8 mouse cellular contexts compared by ENCODE assay signal in genomic region chr13:100588646-100589045, GRCm38 (mm10). TPM values are rescaled to one million over a fixed set of nuclear protein-coding genes. Genes with fewer than 3 reads are reported as not detected.
DNase-seq lines count a peak whose midpoint lies in the region; ATAC-seq and TF ChIP-seq lines count a peak whose summit lies in the region.

No protein-coding gene starts in this region.

- no peaks in the 10 kb centered on the region for H3K9me3 ChIP-seq in heart, embryonic 12.5 days (replicated peaks)
- H3K9me3 ChIP-seq in neural tube, embryonic 13.5 days = no peaks in the 10 kb centered on the region
- H3K9me3 ChIP-seq in liver, embryonic 11.5 days (ENCODE audit: control insufficient read depth, low read length) = no peaks in the 10 kb centered on the region
- H3K9me3 ChIP-seq in stomach, postnatal 0 days (ENCODE audit: control insufficient read depth, low read length) = no peaks in the 10 kb centered on the region

- TF ChIP-seq POLR2A in heart, adult 2 months (IDR thresholded peaks at IDR 0.05; ENCODE audit: insufficient read depth, low read depth, low read length) = no peak

- no peaks in the 10 kb centered on the region for H3K79me2 ChIP-seq in heart, adult 2 months (replicated peaks; ENCODE audit: control insufficient read depth, insufficient read depth, low read length)

- H3K4me2 ChIP-seq in heart, embryonic 12.5 days = 0 out of 2 replicates have a peak overlapping the region, but pooled peaks have one; percentile 19
- H3K4me2 ChIP-seq in neural tube, embryonic 13.5 days = peak overlapping the region; percentile 41
- peak overlapping the region; percentile 38 for H3K4me2 ChIP-seq in liver, embryonic 11.5 days
- H3K4me2 ChIP-seq in stomach, postnatal 0 days (replicated peaks; ENCODE audit: low read depth) = no peak overlapping the region

- H3K4me3 ChIP-seq in heart, embryonic 12.5 days = peak overlapping the region; percentile 6; the same call in 1 of the 2 replicates
- H3K4me3 ChIP-seq in heart, adult 2 months = no peak overlapping the region
- H3K4me3 ChIP-seq in neural tube, embryonic 13.5 days = 0 out of 2 replicates have a peak overlapping the region, but pooled peaks have one; percentile 5
- H3K4me3 ChIP-seq in liver, embryonic 11.5 days (ENCODE audit: low read depth, low read length) = peak overlapping the region; percentile 31; the same call in 1 of the 2 replicates
- no peak overlapping the region for H3K4me3 ChIP-seq in stomach, postnatal 0 days (ENCODE audit: low read depth, low read length)

- intact Hi-C loops in heart, adult 2 months (cut with DNase I) = no loop called here
- intact Hi-C loops in heart, postnatal 10 days (cut with DNase I) = no loop called here

- no peak overlapping the region for H3K27ac ChIP-seq in heart, embryonic 12.5 days (ENCODE audit: poor library complexity, severe bottlenecking)
- no peak overlapping the region for H3K27ac ChIP-seq in heart, adult 2 months
- no peak overlapping the region for H3K27ac ChIP-seq in neural tube, embryonic 13.5 days (replicated peaks)
- H3K27ac ChIP-seq in liver, embryonic 11.5 days (ENCODE audit: low read depth, low read length) = no peak overlapping the region
- H3K27ac ChIP-seq in stomach, postnatal 0 days (replicated peaks) = no peak overlapping the region

- no peak for ATAC-seq in heart, embryonic 12.5 days (ENCODE audit: insufficient number of reproducible peaks, low FRiP score)
- ATAC-seq in neural tube, embryonic 13.5 days (ENCODE audit: low read depth) = peak; percentile 53; the same call in 1 of the 2 replicates
- 0 out of 2 replicates have a peak, but pooled peaks have one; percentile 36 for ATAC-seq in liver, embryonic 11.5 days (replicated peaks; ENCODE audit: low FRiP score)
- 0 out of 2 replicates have a peak, but pooled peaks have one; percentile 24 for ATAC-seq in stomach, postnatal 0 days (ENCODE audit: low FRiP score, low TSS enrichment)

- TF ChIP-seq CTCF in heart, adult 2 months (IDR thresholded peaks at IDR 0.05) = no peak
- TF ChIP-seq CTCF in stomach, postnatal 0 days (IDR thresholded peaks at IDR 0.05; ENCODE audit: low read depth) = no peak

- no peaks in the 10 kb centered on the region for H3K27me3 ChIP-seq in heart, embryonic 12.5 days (replicated peaks)
- no peaks in the 10 kb centered on the region for H3K27me3 ChIP-seq in heart, adult 2 months (ENCODE audit: control insufficient read depth, insufficient read depth, low read length)
- no peaks in the 10 kb centered on the region for H3K27me3 ChIP-seq in neural tube, embryonic 13.5 days
- no peaks in the 10 kb centered on the region for H3K27me3 ChIP-seq in liver, embryonic 11.5 days (replicated peaks; ENCODE audit: control insufficient read depth, insufficient read depth, low read length)
- no peaks in the 10 kb centered on the region for H3K27me3 ChIP-seq in stomach, postnatal 0 days (ENCODE audit: control insufficient read depth, insufficient read depth, low read length)

- 83% methylated on average over 12 of the region's 12 CpGs for WGBS in heart, embryonic 12.5 days
- WGBS in heart, adult 2 months = 78% methylated on average over 12 of the region's 12 CpGs
- WGBS in neural tube, embryonic 13.5 days = 87% methylated on average over 12 of the region's 12 CpGs
- 91% methylated on average over 11 of the region's 12 CpGs for WGBS in liver, embryonic 11.5 days
- WGBS in stomach, postnatal 0 days = 83% methylated on average over 11 of the region's 12 CpGs

- TF ChIP-seq EP300 in heart, adult 2 months (IDR thresholded peaks at IDR 0.05; ENCODE audit: insufficient read depth, low read depth, low read length) = no peak
- no peak for TF ChIP-seq EP300 in stomach, postnatal 0 days (optimal IDR thresholded peaks at IDR 0.05)

- no peaks in the 10 kb centered on the region for H3K36me3 ChIP-seq in heart, embryonic 12.5 days
- no peaks in the 10 kb centered on the region for H3K36me3 ChIP-seq in heart, adult 2 months (ENCODE audit: control insufficient read depth, insufficient read depth, low read length)
- H3K36me3 ChIP-seq in neural tube, embryonic 13.5 days = no peaks in the 10 kb centered on the region
- no peaks in the 10 kb centered on the region for H3K36me3 ChIP-seq in liver, embryonic 11.5 days (ENCODE audit: control insufficient read depth, insufficient read depth, low read length)
- no peaks in the 10 kb centered on the region for H3K36me3 ChIP-seq in stomach, postnatal 0 days (ENCODE audit: control insufficient read depth, insufficient read depth, low read length)

- H3K9ac ChIP-seq in heart, embryonic 12.5 days = 0 out of 2 replicates have a peak overlapping the region, but pooled peaks have one; percentile 35
- H3K9ac ChIP-seq in heart, adult 2 months (ENCODE audit: low read depth, low read length) = no peak overlapping the region
- no peak overlapping the region for H3K9ac ChIP-seq in neural tube, embryonic 13.5 days
- 0 out of 2 replicates have a peak overlapping the region, but pooled peaks have one; percentile 25 for H3K9ac ChIP-seq in liver, embryonic 11.5 days (ENCODE audit: low read depth, low read length)
- H3K9ac ChIP-seq in stomach, postnatal 0 days (ENCODE audit: low read length) = no peak overlapping the region

- no peaks in the 10 kb centered on the region for H3K4me1 ChIP-seq in heart, embryonic 12.5 days (replicated peaks)
- no peaks in the 10 kb centered on the region for H3K4me1 ChIP-seq in heart, adult 2 months (ENCODE audit: control insufficient read depth, insufficient read depth, low read length)
- no peaks in the 10 kb centered on the region for H3K4me1 ChIP-seq in neural tube, embryonic 13.5 days (replicated peaks)
- no peaks in the 10 kb centered on the region for H3K4me1 ChIP-seq in liver, embryonic 11.5 days (replicated peaks; ENCODE audit: control insufficient read depth, insufficient read depth, low read length)
- H3K4me1 ChIP-seq in stomach, postnatal 0 days (replicated peaks; ENCODE audit: control insufficient read depth, insufficient read depth) = no peaks in the 10 kb centered on the region

- DNase-seq in heart, adult 2 months = no peak
- DNase-seq in neural tube, embryonic 10.5 days (ENCODE audit: extremely low spot score, low spot score) = no peak
- no peak for DNase-seq in liver, embryonic 11.5 days (ENCODE audit: low spot score)
- no peak for DNase-seq in stomach, postnatal 0 days (ENCODE audit: low spot score)
- no peak for DNase-seq in MN1 (ENCODE audit: low spot score)
- no peak for DNase-seq in heart, postnatal 10 days

RNA-seq across cellular contexts. Expression of gene Marveld2, which starts 28.1 kb away (rescaled TPM):
- polyA plus RNA-seq in heart, embryonic 12.5 days (2016; fragmentation: Nextera tagmentation; extraction: Ambion mirVana) = 3.6 and 4.4 TPM in 2 replicates
- total RNA-seq in heart, adult 2 months (2021) = under 1 TPM; 0.27 to 0.34 TPM
- polyA plus RNA-seq in heart, adult 2 months (2012; rRNA removed) = 0.50 and 0.66 TPM in 2 replicates
- 2.4 and 2.5 TPM in 2 replicates for polyA plus RNA-seq in neural tube, embryonic 13.5 days (2015; fragmentation: Nextera tagmentation; extraction: Ambion mirVana)
- 9.1 and 9.5 TPM in 2 replicates for polyA plus RNA-seq in liver, embryonic 11.5 days (2014; fragmentation: Nextera tagmentation; extraction: Ambion mirVana)
- polyA plus RNA-seq in stomach, postnatal 0 days (2015; fragmentation: Nextera tagmentation; extraction: Ambion mirVana) = 11.3 and 11.5 TPM in 2 replicates
- 1 to 10 TPM; 1.1 to 1.4 TPM for total RNA-seq in heart, postnatal 10 days (2021)

RNA-seq across cellular contexts. Expression of gene Ocln, which starts 36.1 kb away (rescaled TPM):
- 1.5 and 1.6 TPM in 2 replicates for polyA plus RNA-seq in heart, embryonic 12.5 days (2016; fragmentation: Nextera tagmentation; extraction: Ambion mirVana)
- total RNA-seq in heart, adult 2 months (2021) = under 1 TPM; 0.43 to 0.76 TPM
- polyA plus RNA-seq in heart, adult 2 months (2012; rRNA removed) = 0.37 and 0.82 TPM in 2 replicates
- polyA plus RNA-seq in neural tube, embryonic 13.5 days (2015; fragmentation: Nextera tagmentation; extraction: Ambion mirVana) = 3.3 and 4.4 TPM in 2 replicates
- 8.5 and 9.4 TPM in 2 replicates for polyA plus RNA-seq in liver, embryonic 11.5 days (2014; fragmentation: Nextera tagmentation; extraction: Ambion mirVana)
- 65.7 and 66.0 TPM in 2 replicates for polyA plus RNA-seq in stomach, postnatal 0 days (2015; fragmentation: Nextera tagmentation; extraction: Ambion mirVana)
- total RNA-seq in heart, postnatal 10 days (2021) = 1 to 10 TPM in 1 of 2 experiments, under 1 TPM in 1; 0.94 to 1.2 TPM

Comparison
In these comparisons a context has a peak if more than half of its experiments do, and no peak if none do; other contexts are left out.
1. H3K4me3 ChIP-seq: peak in heart, embryonic 12.5 days (single experiment), neural tube, embryonic 13.5 days (single experiment) and liver, embryonic 11.5 days (single experiment); none in heart, adult 2 months (single experiment) and stomach, postnatal 0 days (single experiment).
2. H3K9ac ChIP-seq: peak in heart, embryonic 12.5 days (single experiment) and liver, embryonic 11.5 days (single experiment); none in heart, adult 2 months (single experiment), neural tube, embryonic 13.5 days (single experiment) and stomach, postnatal 0 days (single experiment).